In the genomic region with DNA sequence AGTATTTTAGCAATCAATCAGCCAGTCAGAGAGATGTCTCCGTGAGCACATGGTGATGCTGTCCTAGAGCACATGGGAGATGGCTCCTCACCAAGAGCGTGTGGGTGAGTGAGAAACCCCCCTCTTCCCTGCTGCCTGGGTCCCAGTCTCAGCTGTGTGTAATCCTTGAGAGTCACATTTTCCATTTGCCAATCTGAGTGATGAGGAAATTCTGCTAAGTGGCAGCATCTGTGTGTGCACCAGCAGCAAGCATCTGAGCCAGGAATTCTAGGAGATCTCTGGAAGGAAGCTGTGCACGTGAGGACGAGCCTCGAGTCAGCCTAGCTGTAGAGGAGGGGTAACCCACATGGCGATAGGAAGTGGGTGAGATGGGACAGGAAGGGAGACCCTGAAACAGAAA, we compare ENCODE assay signal across 8 mouse cellular contexts. TPM values are rescaled to one million over a fixed set of nuclear protein-coding genes. Genes with fewer than 3 reads are reported as not detected.
DNase-seq lines count a peak whose midpoint lies in the region; ATAC-seq lines count a peak whose summit lies in the region.

No protein-coding gene starts in this region.

- no peak for DNase-seq in heart, embryonic 10.5 days (ENCODE audit: low spot score)
- DNase-seq in brain, embryonic 18.5 days (ENCODE audit: low read depth, low spot score), result peak; percentile 64
- DNase-seq in layer of hippocampus, adult 9-10 months (ENCODE audit: low spot score), result peak; percentile 61
- DNase-seq in right cerebral cortex, adult 18-20 months, result peak; percentile 79
- no peak for DNase-seq in gastrocnemius, adult 18-20 months (ENCODE audit: low spot score)
- DNase-seq in ovary, adult 18-20 months (ENCODE audit: low spot score), result no peak
- DNase-seq in retina, postnatal 1 day, result no peak

- WGBS in heart, embryonic 13.5 days, result 36% methylated on average over 6 of the region's 6 CpGs
- 48% methylated on average over 6 of the region's 6 CpGs for WGBS in heart, embryonic 10.5 days

- peak overlapping the region; percentile 32 for H3K27ac ChIP-seq in heart, embryonic 13.5 days (replicated peaks)
- no peak overlapping the region for H3K27ac ChIP-seq in heart, embryonic 10.5 days

- H3K9me3 ChIP-seq in heart, embryonic 13.5 days, result no peaks in the 10 kb centered on the region
- no peaks in the 10 kb centered on the region for H3K9me3 ChIP-seq in heart, embryonic 10.5 days

- H3K36me3 ChIP-seq in heart, embryonic 13.5 days, result no peaks in the 10 kb centered on the region
- no peaks in the 10 kb centered on the region for H3K36me3 ChIP-seq in heart, embryonic 10.5 days

- H3K9ac ChIP-seq in heart, embryonic 13.5 days, result no peak overlapping the region

- no peak for ATAC-seq in heart, embryonic 13.5 days (ENCODE audit: extremely low read depth, insufficient number of reproducible peaks, low FRiP score, low TSS enrichment)

- H3K4me3 ChIP-seq in heart, embryonic 13.5 days, result no peak overlapping the region
- H3K4me3 ChIP-seq in heart, embryonic 10.5 days, result no peak overlapping the region

- peaks cover 13% of the 10 kb centered on the region for H3K4me1 ChIP-seq in heart, embryonic 13.5 days
- H3K4me1 ChIP-seq in heart, embryonic 10.5 days, result peaks cover 8% of the 10 kb centered on the region

- H3K27me3 ChIP-seq in heart, embryonic 13.5 days (replicated peaks), result 0 out of 2 replicates have a peak, but pooled peaks cover 2% of the 10 kb centered on the region
- no peaks in the 10 kb centered on the region for H3K27me3 ChIP-seq in heart, embryonic 10.5 days (ENCODE audit: insufficient read depth, poor library complexity, severe bottlenecking)

- no peak overlapping the region for H3K4me2 ChIP-seq in heart, embryonic 13.5 days

RNA-seq across cellular contexts. Expression of gene Tomm20, which starts 50.5 kb away (rescaled TPM):
- polyA plus RNA-seq in heart, embryonic 13.5 days (2015; fragmentation: Nextera tagmentation; extraction: Ambion mirVana), result 172 and 209 TPM in 2 replicates
- polyA plus RNA-seq in heart, embryonic 10.5 days (2016; fragmentation: Nextera tagmentation; extraction: Ambion mirVana), result 276 and 307 TPM in 2 replicates
- 100 to 1,000 TPM in 1 of 2 experiments, 10 to 100 TPM in 1; 98.0 to 115 TPM for total RNA-seq in gastrocnemius, adult 18-20 months (2021)

Comparison
In these comparisons a context has a peak if more than half of its experiments do, and no peak if none do; other contexts are left out.
1. DNase-seq: peak in brain, embryonic 18.5 days (single experiment), layer of hippocampus, adult 9-10 months (single experiment) and right cerebral cortex, adult 18-20 months (single experiment); none in heart, embryonic 10.5 days (single experiment), gastrocnemius, adult 18-20 months (single experiment), ovary, adult 18-20 months (single experiment) and retina, postnatal 1 day (single experiment).